Mouse (Mus musculus) liver, adult 2 months (tissue): ENCODE measurements at regions not wholly inside any gene's neighbourhood (a gene's known extent, or its start where the extent isn't known, plus 50 kb on each side); places are given as distances from the start of the nearest gene placed in this dataset.

Source experiments
- DNase-seq: peaks from one replicate; pipeline ENCODE4 v3.0.0-alpha.2; 2011; ENCODE audit warnings: low read depth, low spot score; ENCODE audit errors: extremely low read depth
- H3K27ac ChIP-seq: fragments of 200-500 bp; replicated peaks from 2 replicates; pipeline ENCODE4 v1.5.1; 2012; ENCODE audit warnings: low read depth, mild to moderate bottlenecking, control low read depth, inconsistent platforms, low read length; ENCODE audit not compliant: insufficient read depth
- H3K27me3 ChIP-seq: fragments of 200-500 bp; 2 replicates; pipeline ENCODE4 v1.6.1; 2012; ENCODE audit warnings: mild to moderate bottlenecking, moderate library complexity, low read length, inconsistent platforms; ENCODE audit not compliant: control insufficient read depth, insufficient read depth
- H3K36me3 ChIP-seq: fragments of 200-500 bp; 2 replicates; pipeline ENCODE4 v1.6.1; 2012; ENCODE audit warnings: low read length, inconsistent platforms; ENCODE audit not compliant: control insufficient read depth, insufficient read depth
- H3K4me1 ChIP-seq: fragments of 200-500 bp; 2 replicates; pipeline ENCODE4 v1.6.1; 2011; ENCODE audit warnings: low read length; ENCODE audit not compliant: control insufficient read depth, insufficient read depth
- H3K4me3 ChIP-seq: fragments of 200-500 bp; 2 replicates; pipeline ENCODE4 v1.5.1; 2011; ENCODE audit warnings: low read depth, mild to moderate bottlenecking, control low read depth, low read length, moderate library complexity; ENCODE audit not compliant: insufficient read depth
- H3K79me2 ChIP-seq: fragments of 200-500 bp; 2 replicates; pipeline ENCODE4 v1.6.1; 2012; ENCODE audit warnings: inconsistent platforms, mild to moderate bottlenecking, low read length, moderate library complexity; ENCODE audit not compliant: control insufficient read depth, insufficient read depth
- H3K9ac ChIP-seq: fragments of 200-500 bp; 2 replicates; pipeline ENCODE4 v1.6.1; 2012; ENCODE audit warnings: low read depth, mild to moderate bottlenecking, control low read depth, inconsistent platforms, low read length
- CTCF ChIP-seq: fragments of 200-500 bp; IDR thresholded peaks from 2 replicates; pipeline ENCODE4 v1.5.1; 2011; ENCODE audit warnings: low read depth, low read length, control low read depth
- POLR2A ChIP-seq: fragments of 200-500 bp; IDR thresholded peaks from 2 replicates; pipeline ENCODE4 v1.6.1; 2011; ENCODE audit warnings: low read length, control low read depth; ENCODE audit not compliant: insufficient read depth; ENCODE audit errors: extremely low read depth
- WGBS: fragments of 180-500 bp; shearing (Covaris S2); methylation state at CpG from one replicate; pipeline ENCODE4 v1.1.7; 2018; 5-methylcytosine and 5-hydroxymethylcytosine counted together

GRCm38 (mm10) chr5:47557152-47557800 lies 425.7 kb upstream of the Slit2 start:
- Histone ChIP-seq H3K79me2 (no peaks in the 10 kb centered on the region), H3K9ac (no peak overlapping the region), H3K36me3 (no peaks in the 10 kb centered on the region), H3K27ac (no peak overlapping the region), H3K4me3 (no peak overlapping the region), H3K27me3 (no peaks in the 10 kb centered on the region), H3K4me1 (no peaks in the 10 kb centered on the region)
- 71% methylated on average over 8 of the region's 8 CpGs for WGBS
- DNase-seq = no peak
- no peak for TF ChIP-seq POLR2A
- no peak for TF ChIP-seq CTCF
